Mouse (Mus musculus) kidney, postnatal 25 days (tissue): ENCODE data around the gene Kcnk12.

ENCODE experiments used
- DNase-seq, 2 experiments: peaks; one replicate each; pipeline ENCODE4 v3.0.0; 2021; ENCODE audit warnings: mixed read lengths in 2 of 2

Gene Kcnk12

GRCm38 (mm10) chr17:87797688-87798291 lies at the start of gene Kcnk12:
Gene Kcnk12, minus strand, starts transcription at chr17:87797994.
- DNase-seq, result peak; percentile 16 to 50

GRCm38 (mm10) chr17:87842156-87842555 lies 44.4 kb upstream of the Kcnk12 start:
- DNase-seq, result no peak

GRCm38 (mm10) chr17:87840079-87840478 lies 42.3 kb upstream of the Kcnk12 start:
- no peak for DNase-seq

GRCm38 (mm10) chr17:87834850-87835249 lies 37.1 kb upstream of the Kcnk12 start:
- DNase-seq, result no peak

- DNase-seq, result no peak
Observed at GRCm38 (mm10) chr17:87826909-87827308, 29.1 kb upstream of the Kcnk12 start.

GRCm38 (mm10) chr17:87826036-87826560 lies 28.3 kb upstream of the Kcnk12 start:
- no peak for DNase-seq

GRCm38 (mm10) chr17:87825454-87826008 lies 27.7 kb upstream of the Kcnk12 start:
- no peak for DNase-seq

- DNase-seq, result no peak
Observed at GRCm38 (mm10) chr17:87823031-87823430, 25.2 kb upstream of the Kcnk12 start.

GRCm38 (mm10) chr17:87809556-87809955 lies 11.8 kb upstream of the Kcnk12 start:
- DNase-seq, result no peak

- DNase-seq, result no peak
Observed at GRCm38 (mm10) chr17:87799948-87800340, 2.1 kb upstream of the Kcnk12 start.

GRCm38 (mm10) chr17:87799212-87799947 lies 1.6 kb upstream of the Kcnk12 start:
- no peak for DNase-seq

- peak; percentile 51 to 69 for DNase-seq
Observed at GRCm38 (mm10) chr17:87798423-87798941, 688 bp upstream of the Kcnk12 start.

GRCm38 (mm10) chr17:87796881-87797416 lies 845 bp downstream of the Kcnk12 start:
- no peak for DNase-seq

- no peak for DNase-seq
Observed at GRCm38 (mm10) chr17:87795927-87796714, 1.7 kb downstream of the Kcnk12 start.

- no peak for DNase-seq
Observed at GRCm38 (mm10) chr17:87794801-87795200, 3.0 kb downstream of the Kcnk12 start.

- no peak for DNase-seq
Observed at GRCm38 (mm10) chr17:87793331-87793730, 4.5 kb downstream of the Kcnk12 start.

- DNase-seq, result no peak
Observed at GRCm38 (mm10) chr17:87792623-87793315, 5.0 kb downstream of the Kcnk12 start.

- no peak for DNase-seq
Observed at GRCm38 (mm10) chr17:87791517-87792098, 6.2 kb downstream of the Kcnk12 start.

- DNase-seq, result no peak
Observed at GRCm38 (mm10) chr17:87790661-87791060, 7.1 kb downstream of the Kcnk12 start.

GRCm38 (mm10) chr17:87788216-87788615 lies 9.6 kb downstream of the Kcnk12 start:
- DNase-seq, result no peak

- DNase-seq, result no peak
Observed at GRCm38 (mm10) chr17:87787711-87788110, 10.1 kb downstream of the Kcnk12 start.
